Mouse (Mus musculus): Measurements from ENCODE around the gene Gm15080.
"Not testable (repeated sequence)": the region's sequence is repeated elsewhere in the genome, so short reads cannot be mapped to it uniquely, and the experiment has no call there.

Gm15080 gene

DNA sequence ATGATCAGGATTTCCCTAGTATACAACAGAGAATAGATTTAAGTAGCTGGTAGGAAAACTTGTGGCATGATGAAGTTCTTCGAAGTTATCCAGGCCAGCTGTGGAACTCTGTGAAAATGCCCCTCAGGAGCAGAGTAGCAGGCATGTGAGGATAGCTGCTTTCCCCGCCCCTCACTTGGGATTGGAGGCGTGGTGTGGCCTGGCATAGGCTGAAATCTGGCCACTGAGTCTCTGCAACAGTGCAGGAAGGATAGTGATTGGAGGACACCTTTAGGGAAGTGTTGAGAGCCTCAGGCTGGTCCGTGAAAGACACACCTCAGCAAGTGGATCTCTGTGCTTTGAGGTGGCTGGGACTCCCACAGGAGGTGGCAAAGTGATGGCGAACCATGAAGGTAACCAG, at the start of gene Gm15080:
Gene Gm15080, plus strand, starts transcription at position 301 of the 400 bp plus-strand sequence.
- not testable (repeated sequence) for DNase-seq
